Mouse (Mus musculus) heart, adult 11 months (tissue): ENCODE results near the gene Apeh.

Experiments
- DNase-seq: peaks from one replicate; pipeline ENCODE4 v3.0.0; 2022

Apeh gene

GRCm38 (mm10) chr9:108073141-108073930 is 21.1 kb downstream of the Apeh start:
- no peak for DNase-seq

GRCm38 (mm10) chr9:108072481-108072924 is 21.9 kb downstream of the Apeh start:
- DNase-seq = no peak

GRCm38 (mm10) chr9:108071801-108072200 is 22.6 kb downstream of the Apeh start:
- DNase-seq = no peak

- DNase-seq = no peak
These were observed 24.9 kb downstream of the Apeh start for GRCm38 (mm10) chr9:108069529-108069928.

GRCm38 (mm10) chr9:108069007-108069406 is 25.4 kb downstream of the Apeh start:
- DNase-seq = no peak

GRCm38 (mm10) chr9:108067900-108068299 is 26.5 kb downstream of the Apeh start:
- peak; percentile 97 for DNase-seq

- DNase-seq = no peak
These were observed 27.2 kb downstream of the Apeh start for GRCm38 (mm10) chr9:108067199-108067598.

GRCm38 (mm10) chr9:108065491-108066011 is 28.9 kb downstream of the Apeh start:
- no peak for DNase-seq

- no peak for DNase-seq
These were observed 31.0 kb downstream of the Apeh start for GRCm38 (mm10) chr9:108063361-108063760.

- no peak for DNase-seq
These were observed 32.3 kb downstream of the Apeh start for GRCm38 (mm10) chr9:108062142-108062541.

- peak; percentile 90 for DNase-seq
These were observed 36.1 kb downstream of the Apeh start for GRCm38 (mm10) chr9:108058291-108058690.

- DNase-seq = peak; percentile 93
These were observed 37.2 kb downstream of the Apeh start for GRCm38 (mm10) chr9:108057262-108057562.

GRCm38 (mm10) chr9:108056361-108057261 is 37.8 kb downstream of the Apeh start:
- peak; percentile 91 for DNase-seq

- DNase-seq = peak; percentile 88
These were observed 38.7 kb downstream of the Apeh start for GRCm38 (mm10) chr9:108055661-108056237.

- DNase-seq = peak; percentile 94
These were observed 39.3 kb downstream of the Apeh start for GRCm38 (mm10) chr9:108055061-108055460.

- peak; percentile 93 for DNase-seq
These were observed 39.9 kb downstream of the Apeh start for GRCm38 (mm10) chr9:108054331-108055040.

- peak; percentile 95 for DNase-seq
These were observed 40.7 kb downstream of the Apeh start for GRCm38 (mm10) chr9:108053665-108054225.

- DNase-seq = peak; percentile 99
These were observed 41.3 kb downstream of the Apeh start, which contains the start of gene Amigo3 for GRCm38 (mm10) chr9:108052885-108053664. Gene Amigo3, plus strand, starts transcription at chr9:108053159.

GRCm38 (mm10) chr9:108052411-108052810 is 42.0 kb downstream of the Apeh start:
- DNase-seq = no peak

- peak; percentile 93 for DNase-seq
These were observed 42.5 kb downstream of the Apeh start for GRCm38 (mm10) chr9:108051931-108052220.

- peak; percentile 92 for DNase-seq
These were observed 43.0 kb downstream of the Apeh start for GRCm38 (mm10) chr9:108051184-108051930.
